Mouse (Mus musculus): ENCODE measurements around the gene Jpt1. TPM values are rescaled to one million over a fixed set of nuclear protein-coding genes. Genes with fewer than 3 reads are reported as not detected.
A peak's percentile ranks its signal among the peaks of the same experiment; 100 is the strongest.

Gene Jpt1
- polyA plus RNA-seq, 1 experiment from 2014 or later: 1,180 TPM

DNA sequence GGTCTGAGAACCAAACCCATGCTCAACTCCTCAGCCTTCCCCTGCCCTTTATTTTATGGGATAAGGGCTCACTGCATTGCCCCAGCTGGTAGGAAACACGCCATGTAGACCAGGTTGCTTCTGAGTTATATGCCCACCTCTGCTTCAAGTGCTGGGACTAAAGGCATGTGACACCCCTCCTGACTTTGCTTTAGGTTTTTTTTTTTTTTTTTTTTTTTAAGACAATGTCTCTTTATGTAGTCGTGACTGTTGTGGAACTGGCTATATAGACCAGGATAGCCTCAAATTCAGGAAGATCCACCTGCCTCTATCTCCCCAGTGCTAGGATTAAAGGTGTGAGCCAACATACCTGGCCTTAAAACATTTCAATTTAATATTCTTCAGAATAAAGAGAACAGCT is 8.5 kb upstream of the Jpt1 start:
- Histone ChIP-seq H3K9ac (replicated peaks) (no peak overlapping the region), H3K9me3 (replicated peaks) (no peaks in the 10 kb centered on the region), H3K27ac (replicated peaks) (no peak overlapping the region), H3K4me1 (no peaks in the 10 kb centered on the region), H3K36me3 (peaks cover 44% of the 10 kb centered on the region), H3K4me3 (replicated peaks) (no peak overlapping the region), H3K27me3 (replicated peaks) (no peaks in the 10 kb centered on the region), H3K4me2 (no peak overlapping the region)
- WGBS: 77% methylated on average over 2 of the region's 2 CpGs
- no peak for ATAC-seq (ENCODE audit: low FRiP score)

DNA sequence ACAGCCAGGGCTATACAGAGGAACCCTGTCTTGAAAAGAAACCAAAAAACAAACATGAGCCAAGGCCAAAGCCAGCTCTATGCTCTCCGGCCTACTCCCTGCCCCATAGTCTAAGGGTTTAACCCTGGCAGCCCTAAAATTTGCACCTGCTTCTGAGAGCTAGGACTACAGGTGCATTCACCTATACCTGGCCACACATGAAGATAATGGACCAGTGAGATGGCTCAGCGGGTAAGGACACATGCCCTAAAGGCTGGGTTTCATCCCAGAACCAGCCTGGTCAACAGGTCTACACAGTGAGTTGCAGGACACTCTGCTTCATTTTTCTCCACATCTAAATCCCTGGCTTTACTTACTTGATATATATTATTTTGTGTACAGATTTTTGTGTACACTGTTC is 8.1 kb upstream of the Jpt1 start:
- Histone ChIP-seq H3K9me3 (replicated peaks) (no peaks in the 10 kb centered on the region), H3K4me3 (replicated peaks) (no peak overlapping the region), H3K27me3 (replicated peaks) (no peaks in the 10 kb centered on the region), H3K4me1 (no peaks in the 10 kb centered on the region), H3K4me2 (no peak overlapping the region), H3K36me3 (peaks cover 41% of the 10 kb centered on the region), H3K9ac (replicated peaks) (no peak overlapping the region), H3K27ac (replicated peaks) (no peak overlapping the region)
- WGBS: 87% methylated on average over 2 of the region's 2 CpGs
- ATAC-seq (ENCODE audit: low FRiP score): no peak

DNA sequence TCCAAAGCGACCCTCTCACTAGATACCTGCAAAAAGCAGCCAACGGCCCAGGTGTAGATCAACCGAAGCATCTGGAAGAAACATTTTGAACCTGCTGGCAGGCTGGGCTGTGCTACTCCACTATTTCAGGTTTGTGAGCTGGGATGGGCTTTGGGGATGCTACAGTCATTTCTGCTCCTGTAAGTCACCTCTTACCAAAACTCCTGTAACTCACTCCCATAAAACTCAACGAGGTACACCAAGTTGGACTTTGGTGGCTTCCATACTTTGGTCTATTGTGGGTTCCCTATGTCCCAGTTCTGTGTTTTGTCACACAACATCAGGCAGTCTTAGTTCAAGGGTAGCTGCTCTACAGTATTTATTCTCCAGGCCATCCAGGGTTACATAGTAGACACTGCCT is 6.9 kb upstream of the Jpt1 start:
- H3K36me3 ChIP-seq: peaks cover 29% of the 10 kb centered on the region
- H3K4me1 ChIP-seq: no peaks in the 10 kb centered on the region
- H3K27me3 ChIP-seq (replicated peaks): no peaks in the 10 kb centered on the region
- WGBS: 87% methylated on average over 4 of the region's 4 CpGs
- no peak overlapping the region for H3K27ac ChIP-seq (replicated peaks)
- H3K9me3 ChIP-seq (replicated peaks): no peaks in the 10 kb centered on the region
- H3K4me3 ChIP-seq (replicated peaks): no peak overlapping the region
- H3K4me2 ChIP-seq: no peak overlapping the region
- no peak overlapping the region for H3K9ac ChIP-seq (replicated peaks)
- no peak for ATAC-seq (ENCODE audit: low FRiP score)

DNA sequence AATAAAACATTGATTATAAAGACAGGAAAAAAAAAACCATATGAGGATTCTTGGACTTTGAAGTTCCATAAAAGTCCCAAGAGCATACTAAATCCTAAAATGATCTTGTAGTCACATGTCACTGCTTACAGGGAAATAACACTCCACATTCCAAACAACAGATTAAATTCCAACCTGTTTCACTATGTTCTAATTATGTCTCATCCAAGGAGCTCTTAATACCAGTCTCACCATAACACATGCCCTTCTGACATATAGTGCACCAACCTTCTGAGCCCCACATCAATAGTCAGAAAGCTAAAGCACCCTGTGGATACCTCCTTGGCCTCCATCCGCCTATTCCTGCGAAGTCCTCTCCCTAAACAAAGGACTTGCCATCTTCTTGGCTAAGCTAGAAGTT is 6.0 kb upstream of the Jpt1 start:
- Histone ChIP-seq H3K4me3 (replicated peaks) (no peak overlapping the region), H3K4me2 (no peak overlapping the region), H3K27ac (replicated peaks) (no peak overlapping the region), H3K36me3 (peaks cover 21% of the 10 kb centered on the region), H3K9ac (replicated peaks) (no peak overlapping the region), H3K27me3 (replicated peaks) (no peaks in the 10 kb centered on the region), H3K9me3 (replicated peaks) (no peaks in the 10 kb centered on the region), H3K4me1 (no peaks in the 10 kb centered on the region)
- no peak for ATAC-seq (ENCODE audit: low FRiP score)
- WGBS: 77% methylated on average over 2 of the region's 2 CpGs

DNA sequence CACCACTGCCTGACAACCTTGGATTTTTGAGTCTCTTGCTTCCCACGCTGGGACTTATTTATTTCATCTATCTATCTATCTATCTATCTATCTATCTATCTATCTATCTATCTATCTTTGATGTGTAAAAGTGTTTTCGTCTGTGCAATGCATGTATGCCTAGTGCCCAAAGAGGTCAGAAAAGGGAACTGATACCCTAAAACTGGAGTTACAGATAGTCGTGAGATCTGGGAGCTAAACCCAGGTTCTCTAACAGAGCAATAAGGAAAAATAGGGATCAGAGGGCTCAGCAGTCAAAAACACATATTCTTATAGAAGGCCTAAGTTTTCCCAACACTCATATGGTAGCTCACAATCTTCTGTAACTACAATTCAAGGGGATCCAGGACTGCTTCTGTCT is 5.4 kb upstream of the Jpt1 start:
- Histone ChIP-seq H3K9me3 (replicated peaks) (no peaks in the 10 kb centered on the region), H3K4me2 (no peak overlapping the region), H3K27me3 (replicated peaks) (no peaks in the 10 kb centered on the region), H3K9ac (replicated peaks) (no peak overlapping the region), H3K36me3 (peaks cover 17% of the 10 kb centered on the region), H3K4me3 (replicated peaks) (no peak overlapping the region), H3K4me1 (no peaks in the 10 kb centered on the region), H3K27ac (replicated peaks) (no peak overlapping the region)
- 95% methylated on average over 3 of the region's 3 CpGs for WGBS
- ATAC-seq (ENCODE audit: low FRiP score): no peak

DNA sequence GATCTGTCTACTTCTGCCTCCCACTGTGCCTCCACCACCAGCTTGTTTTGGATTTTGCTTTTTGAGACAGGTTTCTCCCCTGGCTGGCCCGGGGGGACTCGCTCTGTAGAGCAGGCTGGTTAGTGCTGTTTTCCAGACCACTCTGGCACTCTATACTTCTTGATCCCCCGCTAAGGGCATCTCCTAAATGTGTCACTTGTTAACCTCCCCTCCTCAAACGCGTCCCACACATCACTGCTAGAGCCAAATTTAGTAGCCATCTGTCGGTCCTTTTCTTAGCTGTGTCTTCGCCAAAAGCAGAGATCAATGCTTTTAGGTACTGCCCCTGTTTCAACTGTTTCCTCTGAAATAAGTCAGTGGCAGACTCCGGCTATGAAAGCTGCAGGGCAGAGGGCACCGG is 4.5 kb upstream of the Jpt1 start:
- peaks cover 10% of the 10 kb centered on the region for H3K36me3 ChIP-seq
- no peak overlapping the region for H3K27ac ChIP-seq (replicated peaks)
- no peak overlapping the region for H3K4me2 ChIP-seq
- 72% methylated on average over 9 of the region's 9 CpGs for WGBS
- H3K4me1 ChIP-seq: no peaks in the 10 kb centered on the region
- ATAC-seq (ENCODE audit: low FRiP score): no peak
- no peak overlapping the region for H3K9ac ChIP-seq (replicated peaks)
- H3K4me3 ChIP-seq (replicated peaks): no peak overlapping the region
- H3K9me3 ChIP-seq (replicated peaks): no peaks in the 10 kb centered on the region
- no peaks in the 10 kb centered on the region for H3K27me3 ChIP-seq (replicated peaks)

DNA sequence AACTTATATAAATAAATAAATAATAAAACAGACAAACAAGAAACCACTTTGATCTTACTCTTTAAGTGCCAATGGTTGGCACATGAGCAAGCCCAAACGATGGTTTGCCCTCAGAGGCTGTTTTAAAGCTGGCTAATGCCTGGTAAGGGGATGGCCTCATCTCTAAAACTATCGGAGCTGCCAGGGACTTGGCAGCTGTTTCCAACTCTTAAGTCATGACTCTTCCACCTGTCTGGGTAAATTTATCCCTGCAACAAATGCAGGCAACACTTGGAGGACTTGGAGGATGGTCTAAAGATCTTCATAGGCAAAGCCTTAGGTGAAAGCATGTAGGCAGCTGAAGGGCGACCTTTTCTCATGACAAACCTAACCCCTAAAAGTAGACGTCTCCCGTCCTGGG is 2.8 kb upstream of the Jpt1 start:
- Histone ChIP-seq H3K4me3 (replicated peaks) (no peak overlapping the region), H3K4me2 (no peak overlapping the region), H3K4me1 (peaks cover 6% of the 10 kb centered on the region), H3K27ac (replicated peaks) (no peak overlapping the region), H3K27me3 (replicated peaks) (no peaks in the 10 kb centered on the region), H3K36me3 (peaks cover under 1% of the 10 kb centered on the region; the same call in 1 of the 2 replicates), H3K9me3 (replicated peaks) (no peaks in the 10 kb centered on the region), H3K9ac (replicated peaks) (no peak overlapping the region)
- ATAC-seq (ENCODE audit: low FRiP score): no peak
- WGBS: 82% methylated on average over 5 of the region's 5 CpGs

DNA sequence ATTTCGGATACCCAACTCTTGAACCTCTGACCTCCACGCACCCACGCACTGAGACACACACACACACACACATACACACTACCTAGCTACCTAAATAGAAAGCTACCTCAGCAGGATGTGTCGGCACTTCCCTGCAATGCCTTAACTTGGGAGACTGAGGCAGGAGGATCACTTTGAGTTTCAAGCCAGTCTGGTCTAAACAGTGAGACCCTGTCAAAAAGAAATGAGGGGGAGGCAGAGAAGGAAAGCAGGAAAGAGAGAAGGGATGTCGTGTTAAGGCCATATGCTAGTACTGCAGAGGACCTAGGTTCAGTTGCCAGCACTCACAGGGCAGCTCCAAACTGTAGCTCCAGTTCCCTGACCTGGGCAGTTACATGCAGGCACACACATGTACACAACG is 834 bp upstream of the Jpt1 start:
- Histone ChIP-seq H3K4me1 (peaks cover 26% of the 10 kb centered on the region), H3K4me3 (replicated peaks) (no peak overlapping the region), H3K4me2 (no peak overlapping the region), H3K27me3 (replicated peaks) (no peaks in the 10 kb centered on the region), H3K9me3 (replicated peaks) (no peaks in the 10 kb centered on the region), H3K36me3 (no peaks in the 10 kb centered on the region), H3K27ac (replicated peaks) (no peak overlapping the region), H3K9ac (replicated peaks) (no peak overlapping the region)
- no peak for ATAC-seq (ENCODE audit: low FRiP score)
- WGBS: 79% methylated on average over 6 of the region's 6 CpGs

DNA sequence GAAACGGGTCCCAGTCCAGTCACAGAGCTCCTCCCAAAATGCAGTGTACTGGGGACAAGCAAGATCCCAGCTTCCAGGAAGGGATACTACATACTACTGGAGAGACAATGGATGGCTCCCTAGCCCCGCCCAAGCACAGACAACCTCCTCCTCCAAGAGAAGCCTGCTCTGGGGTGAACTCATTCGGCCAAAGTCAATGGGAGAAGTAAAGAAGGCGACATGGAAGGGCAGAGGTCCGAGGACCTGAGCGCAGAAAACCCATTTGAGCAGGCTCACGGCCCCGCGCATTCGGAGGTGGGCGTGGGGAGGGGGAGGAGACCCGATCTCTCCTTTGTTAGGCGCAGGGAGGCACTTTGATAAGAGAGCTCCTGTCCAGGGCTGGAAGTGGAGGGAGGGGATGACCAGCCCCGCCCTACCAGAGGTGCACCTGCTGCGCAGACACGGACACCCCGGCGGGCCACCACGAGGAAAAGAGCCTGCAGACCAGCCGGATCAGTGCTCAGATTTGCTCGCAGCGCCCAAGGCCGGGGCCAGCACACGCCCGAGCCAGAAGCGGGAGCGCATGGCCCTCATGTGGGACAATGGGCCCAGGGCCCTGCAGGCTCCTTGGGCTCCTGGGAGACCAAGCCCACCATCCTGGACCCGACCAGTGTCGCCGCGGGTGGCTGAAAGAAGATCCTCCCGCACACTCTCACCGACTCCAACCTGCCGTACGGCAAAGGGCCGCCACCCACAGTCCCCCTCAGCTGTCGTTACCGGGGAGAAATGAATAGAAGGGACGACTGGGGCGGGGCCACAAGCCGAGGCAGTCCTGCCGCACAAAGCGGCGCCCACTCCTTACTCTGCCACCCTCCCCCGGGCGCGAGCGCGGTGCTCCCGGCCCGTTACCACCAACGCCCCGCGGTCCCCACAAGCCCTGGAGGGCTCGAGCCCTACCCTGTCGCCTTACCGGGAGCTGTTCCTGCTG is 633 bp downstream of the Jpt1 start:
- Histone ChIP-seq H3K27me3 (replicated peaks) (no peaks in the 10 kb centered on the region), H3K4me1 (peaks cover 35% of the 10 kb centered on the region), H3K27ac (replicated peaks) (peak overlapping the region; percentile 88), H3K9me3 (replicated peaks) (no peaks in the 10 kb centered on the region), H3K36me3 (no peaks in the 10 kb centered on the region), H3K4me2 (peak overlapping the region; percentile 68), H3K4me3 (replicated peaks) (peak overlapping the region; percentile 75), H3K9ac (replicated peaks) (peak overlapping the region; percentile 99)
- WGBS: under 1% methylated on average over 57 of the region's 57 CpGs
- peak; percentile 67 for ATAC-seq (ENCODE audit: low FRiP score)

DNA sequence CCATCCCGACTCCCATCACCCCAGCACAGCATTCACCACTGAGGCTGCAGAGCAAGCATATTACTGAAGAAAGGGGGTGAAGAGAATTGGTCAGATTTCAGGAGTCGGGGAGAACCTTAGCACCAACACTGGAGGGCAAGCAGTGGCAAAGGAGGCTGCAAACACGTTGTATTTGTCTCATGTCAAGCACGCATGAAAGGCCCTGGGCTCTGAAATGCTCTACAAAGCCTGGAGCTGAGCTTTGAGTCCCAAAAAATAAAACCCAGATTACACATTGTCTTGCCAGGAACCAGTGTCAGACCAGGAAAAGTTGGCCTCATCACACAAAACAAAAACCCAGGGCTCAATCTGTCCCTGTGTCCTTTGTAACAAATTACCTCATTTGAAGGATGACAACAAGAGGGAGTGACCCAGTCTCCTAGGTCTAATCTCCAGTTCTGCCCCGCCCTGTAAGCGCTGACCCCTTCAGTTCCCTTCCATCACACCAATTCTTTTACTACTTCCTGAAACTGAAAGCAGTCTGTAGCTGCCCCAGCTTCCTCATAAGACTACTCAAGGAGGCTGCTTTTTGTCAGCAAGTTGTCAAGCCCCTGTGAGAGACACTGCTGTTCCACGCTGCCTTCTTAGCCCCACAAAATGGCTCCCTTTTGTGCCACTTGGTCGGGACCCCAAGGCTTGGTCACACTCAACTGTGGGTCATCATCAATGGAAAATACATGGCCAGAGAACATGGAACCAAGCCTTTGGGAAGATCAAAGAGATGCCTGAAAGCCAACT is 1.6 kb downstream of the Jpt1 start:
- WGBS: 8% methylated on average over 8 of the region's 8 CpGs

DNA sequence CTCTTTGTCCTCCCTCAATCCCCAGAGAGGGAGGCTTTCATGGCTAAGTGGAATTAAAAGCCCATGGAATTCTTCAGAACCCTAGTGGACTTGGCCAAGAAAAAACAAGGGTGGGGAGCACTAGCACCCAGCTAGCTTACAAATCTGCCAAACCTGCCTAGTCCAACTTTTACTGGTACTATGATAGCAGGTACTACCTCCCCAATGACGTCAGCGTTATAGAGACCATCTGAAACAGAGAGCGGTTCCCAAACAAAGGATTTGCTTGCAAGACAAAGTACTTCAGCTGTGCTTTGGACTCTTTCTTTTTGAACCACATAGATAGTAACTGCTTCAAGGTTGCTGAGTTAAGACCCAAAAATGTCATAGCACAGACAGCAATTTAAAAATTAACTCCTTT is 2.2 kb downstream of the Jpt1 start:
- Histone ChIP-seq H3K27me3 (replicated peaks) (no peaks in the 10 kb centered on the region), H3K36me3 (no peaks in the 10 kb centered on the region), H3K4me1 (peaks cover 50% of the 10 kb centered on the region), H3K27ac (replicated peaks) (peak overlapping the region; percentile 88), H3K4me2 (peak overlapping the region; percentile 68), H3K4me3 (replicated peaks) (peak overlapping the region; percentile 75), H3K9me3 (replicated peaks) (no peaks in the 10 kb centered on the region), H3K9ac (replicated peaks) (peak overlapping the region; percentile 99)
- 22% methylated on average over 3 of the region's 3 CpGs for WGBS
- ATAC-seq (ENCODE audit: low FRiP score): no peak

More for the DNA sequence above, 1.6 kb downstream of the Jpt1 start:
- peak overlapping the region; percentile 88 for H3K27ac ChIP-seq (replicated peaks)
- no peak for ATAC-seq (ENCODE audit: low FRiP score)
- peak overlapping the region; percentile 68 for H3K4me2 ChIP-seq
- H3K9me3 ChIP-seq (replicated peaks): no peaks in the 10 kb centered on the region
- no peaks in the 10 kb centered on the region for H3K36me3 ChIP-seq
- no peaks in the 10 kb centered on the region for H3K27me3 ChIP-seq (replicated peaks)
- H3K9ac ChIP-seq (replicated peaks): peak overlapping the region; percentile 99
- H3K4me1 ChIP-seq: peaks cover 45% of the 10 kb centered on the region
- peak overlapping the region; percentile 75 for H3K4me3 ChIP-seq (replicated peaks)

DNA sequence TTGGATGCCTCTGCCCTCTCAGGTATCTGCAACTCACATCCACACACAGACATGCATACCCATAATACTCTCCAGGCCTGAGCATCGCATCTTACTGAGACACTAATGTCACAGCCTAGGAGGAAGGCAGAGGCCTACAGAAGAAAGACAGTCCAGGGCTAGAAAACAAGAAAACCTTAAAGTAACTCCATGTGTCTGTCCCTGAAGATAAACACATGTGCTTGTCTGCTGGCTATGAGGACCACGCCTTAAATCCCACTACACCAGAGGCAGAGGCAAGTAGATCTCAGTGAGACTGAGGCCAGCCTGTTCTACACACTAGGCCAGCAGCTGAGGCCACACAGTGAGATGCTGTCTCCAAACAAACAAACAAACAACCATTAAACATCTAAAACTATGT is 3.1 kb downstream of the Jpt1 start:
- no peak for ATAC-seq (ENCODE audit: low FRiP score)
- Histone ChIP-seq H3K27me3 (replicated peaks) (no peaks in the 10 kb centered on the region), H3K9me3 (replicated peaks) (no peaks in the 10 kb centered on the region), H3K9ac (replicated peaks) (peak overlapping the region; percentile 99), H3K36me3 (no peaks in the 10 kb centered on the region), H3K4me1 (peaks cover 55% of the 10 kb centered on the region), H3K4me2 (peak overlapping the region; percentile 68), H3K4me3 (replicated peaks) (peak overlapping the region; percentile 75), H3K27ac (replicated peaks) (no peak overlapping the region; the same call in 1 of the 2 replicates)
- WGBS: 56% methylated on average over 2 of the region's 2 CpGs
